Mouse (Mus musculus) thymus, adult 18-20 months (tissue): ENCODE measurements around the gene Igf2bp1.
"Not testable (repeated sequence)": the region's sequence is repeated elsewhere in the genome, so short reads cannot be mapped to it uniquely, and the experiment has no call there.

Experiments used
- DNase-seq, 2 experiments: peaks; one replicate each; pipeline ENCODE4 v3.0.0; 2022; ENCODE audit warnings: mixed read lengths in 2 of 2

The Igf2bp1 gene

DNA sequence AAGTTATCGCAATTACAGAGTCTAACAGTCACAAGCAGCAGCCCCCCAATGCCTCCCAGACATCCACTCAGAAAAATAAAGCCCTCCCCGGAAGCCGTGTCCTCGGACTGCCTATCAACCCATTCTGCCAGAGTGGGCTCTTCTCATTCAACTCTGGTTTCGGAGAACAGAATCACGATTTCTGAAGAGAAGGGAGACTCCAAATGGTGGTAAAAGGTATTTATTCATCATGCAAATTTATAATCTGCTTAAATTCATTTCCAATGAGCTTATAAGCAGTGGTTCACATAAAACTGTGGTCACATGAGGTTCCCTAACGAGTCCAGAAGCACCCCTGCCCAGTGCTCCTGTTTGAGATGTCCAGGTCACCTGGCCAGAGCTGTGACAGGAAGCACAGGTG is 48.3 kb downstream of the Igf2bp1 start:
- no peak for DNase-seq

DNA sequence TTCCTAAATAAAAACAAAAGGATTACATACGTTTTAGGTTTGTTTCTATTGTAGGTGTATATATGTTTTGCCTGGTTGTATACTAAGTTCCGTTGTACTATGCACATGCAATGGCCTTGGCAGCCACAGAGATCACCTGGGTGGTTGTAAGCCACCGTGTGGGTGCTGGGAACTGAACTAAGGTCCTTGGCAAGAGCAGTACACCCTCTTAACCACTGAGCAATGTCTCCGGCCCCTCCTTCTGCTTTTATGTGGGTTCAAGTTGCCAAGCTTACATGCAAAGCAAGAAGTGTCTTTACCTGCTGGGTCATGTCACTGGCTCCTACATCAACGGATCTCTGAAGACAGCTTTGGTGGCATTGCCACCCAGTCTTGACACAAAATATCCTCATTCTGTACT is 52.4 kb downstream of the Igf2bp1 start:
- no peak for DNase-seq

DNA sequence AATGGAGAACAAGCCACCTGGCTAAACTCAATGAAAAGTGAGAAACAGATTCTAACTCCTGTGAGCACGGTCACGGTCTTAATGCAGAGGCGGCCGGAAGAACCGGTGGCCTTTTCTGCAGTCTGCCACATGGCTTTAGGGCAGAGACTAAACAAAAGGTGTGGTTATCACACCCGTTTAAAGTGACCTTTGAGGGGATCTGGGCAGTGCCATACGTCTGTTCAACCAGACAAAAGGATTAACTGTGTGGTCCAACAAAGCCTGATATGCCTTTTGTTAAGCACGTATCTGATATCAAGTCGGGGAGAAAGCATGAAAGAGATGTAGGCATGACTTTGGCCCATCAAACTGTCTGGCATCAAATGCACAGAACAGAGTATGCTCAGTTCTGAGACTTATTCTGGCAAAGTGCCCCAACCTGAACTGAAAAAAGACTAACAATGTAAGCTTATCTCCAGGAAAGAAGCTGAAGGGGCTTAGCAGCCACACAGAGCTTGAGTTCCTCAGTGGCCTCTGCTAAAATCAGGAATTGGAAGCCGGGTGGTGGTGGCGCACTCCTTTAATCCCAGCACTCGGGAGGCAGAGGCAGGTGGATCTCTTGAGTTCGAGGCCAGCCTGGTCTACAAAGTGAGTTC is 59.8 kb downstream of the Igf2bp1 start:
- DNase-seq, result no peak

DNA sequence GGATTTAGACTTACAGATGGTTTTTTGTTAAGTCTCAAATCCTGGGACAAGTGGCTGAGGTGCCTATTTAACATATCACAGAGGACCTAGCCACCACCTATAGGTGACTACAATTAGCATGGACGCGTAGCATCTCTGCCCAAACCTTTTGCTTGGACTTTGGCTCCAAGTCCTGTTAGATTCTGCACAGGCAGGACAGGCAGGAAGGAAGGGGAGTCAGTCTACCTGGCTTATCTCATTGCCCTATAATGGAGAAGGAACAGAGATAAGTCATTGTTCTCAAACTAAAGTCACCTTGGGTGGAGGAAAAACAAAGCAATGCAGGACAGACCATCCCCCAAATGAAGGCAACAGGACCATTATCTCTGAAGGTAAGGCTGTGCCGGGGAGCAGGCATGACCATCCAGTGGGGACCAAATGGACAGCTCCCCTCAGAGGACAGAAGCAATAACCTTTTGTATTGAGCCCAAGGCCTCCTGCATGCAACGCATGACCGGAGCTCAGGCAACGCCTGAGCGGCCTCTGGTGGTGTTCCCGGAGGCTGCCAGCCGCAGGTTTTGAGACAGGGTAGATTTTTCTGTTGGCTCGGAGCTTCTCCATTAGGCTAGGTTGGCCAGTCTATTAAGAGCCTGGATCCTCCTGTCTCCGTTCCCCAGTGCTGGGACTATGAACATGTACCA is 65.8 kb downstream of the Igf2bp1 start:
- DNase-seq, result no peak

DNA sequence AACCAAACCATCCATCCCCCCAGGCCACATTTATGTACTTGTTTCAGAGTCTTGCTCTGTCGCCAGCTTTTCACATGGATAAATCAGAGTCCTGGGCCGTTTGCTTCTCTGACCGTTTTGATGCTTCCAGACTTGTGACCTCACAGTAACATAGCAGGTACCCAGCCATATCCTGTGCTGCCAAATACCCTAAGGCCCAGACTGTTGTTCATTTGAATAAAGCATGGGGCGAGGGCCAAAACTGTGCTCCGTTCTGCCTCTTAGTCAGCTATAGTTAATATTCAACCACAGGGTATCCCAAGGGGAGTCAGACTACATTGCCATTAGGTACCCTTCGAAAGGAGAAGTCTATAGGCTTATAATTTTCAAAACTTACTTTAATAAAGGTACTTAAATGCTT is 69.3 kb downstream of the Igf2bp1 start:
- no peak for DNase-seq

DNA sequence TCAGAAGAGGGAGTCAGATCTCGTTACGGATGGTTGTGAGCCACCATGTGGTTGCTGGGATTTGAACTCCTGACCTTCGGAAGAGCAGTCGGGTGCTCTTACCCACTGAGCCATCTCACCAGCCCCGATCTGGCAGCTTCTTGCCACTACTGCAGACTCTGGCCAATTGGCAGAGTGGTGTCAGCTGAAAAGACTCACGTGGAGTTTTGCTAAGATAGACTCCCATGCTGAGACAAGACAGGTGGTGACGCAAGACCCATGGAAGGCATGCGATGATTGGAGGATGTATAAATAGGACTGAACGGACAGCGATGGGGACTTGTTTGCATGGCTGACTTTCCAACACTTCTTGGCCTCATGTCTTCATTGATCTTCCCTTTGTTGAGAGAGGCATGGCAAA is 73.6 kb downstream of the Igf2bp1 start:
- DNase-seq, result not testable (repeated sequence)

DNA sequence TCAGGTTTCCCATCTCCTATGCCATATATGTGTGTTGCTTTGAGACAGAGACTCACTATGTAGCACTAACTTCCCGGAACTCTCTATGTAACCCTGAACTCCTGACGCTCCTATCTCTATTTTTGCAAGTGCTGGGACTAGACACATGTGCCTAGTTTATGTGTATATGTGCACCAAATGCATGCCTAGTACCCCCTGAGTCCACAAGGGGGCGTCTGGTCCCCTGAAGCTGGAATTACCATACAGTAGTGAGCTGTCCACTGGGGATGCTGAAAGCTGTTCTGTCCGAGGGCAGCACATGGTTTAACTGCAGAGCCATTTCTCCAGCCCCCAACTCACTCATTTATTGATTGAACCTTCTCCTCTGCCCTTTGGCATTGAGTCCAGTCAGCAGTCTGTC is 79.3 kb downstream of the Igf2bp1 start:
- DNase-seq, result no peak

DNA sequence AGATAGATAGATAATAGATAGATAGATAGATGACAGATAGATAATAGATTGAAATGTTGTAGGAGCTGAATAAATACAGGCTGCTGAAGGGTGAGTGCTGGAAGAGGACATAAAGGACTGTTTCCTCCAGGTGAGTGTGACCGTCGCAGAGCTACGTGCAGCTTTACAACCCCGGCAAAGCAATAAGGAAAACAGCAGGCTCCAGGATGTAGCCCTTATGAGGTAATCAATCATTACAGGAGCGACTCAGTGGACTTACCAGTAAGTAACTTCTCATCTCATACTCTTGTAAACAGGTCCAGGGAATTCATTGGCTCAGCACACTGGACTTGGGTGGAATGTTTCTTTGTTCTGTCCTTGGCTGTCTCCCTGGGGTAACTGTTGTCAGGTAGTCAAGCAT is 79.8 kb downstream of the Igf2bp1 start:
- no peak for DNase-seq

DNA sequence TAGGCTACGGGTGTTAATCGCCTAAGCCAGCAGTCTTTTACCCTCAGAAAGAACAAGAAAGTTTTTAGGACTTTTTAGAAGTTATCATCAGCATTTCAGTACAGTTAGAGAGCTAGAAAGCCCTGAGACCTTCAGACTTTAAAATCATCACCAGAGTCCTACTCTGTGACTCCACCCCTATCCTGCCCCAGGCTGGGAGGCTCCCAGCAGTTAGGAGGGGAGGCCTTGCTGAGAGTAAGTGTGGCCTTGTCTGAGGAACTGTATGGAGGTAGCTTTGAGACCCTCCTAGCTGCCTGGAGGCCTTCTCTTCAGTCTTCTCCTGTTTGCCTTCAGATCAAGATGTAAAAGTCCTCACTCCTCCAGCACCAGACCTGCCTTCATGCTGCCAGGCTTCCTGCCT is 81.5 kb downstream of the Igf2bp1 start:
- no peak for DNase-seq

DNA sequence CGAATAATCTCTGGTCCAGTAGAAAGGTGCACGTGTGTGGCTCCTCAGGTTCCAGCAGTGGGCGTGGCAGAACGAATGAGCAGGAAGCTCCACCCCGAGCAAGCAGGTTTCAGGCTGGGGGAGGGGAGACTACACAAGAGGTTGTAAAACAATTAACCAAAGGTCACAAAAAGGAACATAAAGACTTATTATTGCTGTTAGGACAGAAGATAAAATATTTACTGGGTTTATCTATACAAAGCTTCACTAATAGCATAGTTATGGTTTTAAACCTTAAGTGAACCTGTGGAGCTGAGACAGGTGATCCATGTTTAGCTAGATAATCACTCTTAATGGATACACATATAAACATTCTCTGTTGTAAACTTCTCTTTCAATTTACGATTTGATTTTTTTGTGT is 82.3 kb downstream of the Igf2bp1 start:
- not testable (repeated sequence) for DNase-seq

DNA sequence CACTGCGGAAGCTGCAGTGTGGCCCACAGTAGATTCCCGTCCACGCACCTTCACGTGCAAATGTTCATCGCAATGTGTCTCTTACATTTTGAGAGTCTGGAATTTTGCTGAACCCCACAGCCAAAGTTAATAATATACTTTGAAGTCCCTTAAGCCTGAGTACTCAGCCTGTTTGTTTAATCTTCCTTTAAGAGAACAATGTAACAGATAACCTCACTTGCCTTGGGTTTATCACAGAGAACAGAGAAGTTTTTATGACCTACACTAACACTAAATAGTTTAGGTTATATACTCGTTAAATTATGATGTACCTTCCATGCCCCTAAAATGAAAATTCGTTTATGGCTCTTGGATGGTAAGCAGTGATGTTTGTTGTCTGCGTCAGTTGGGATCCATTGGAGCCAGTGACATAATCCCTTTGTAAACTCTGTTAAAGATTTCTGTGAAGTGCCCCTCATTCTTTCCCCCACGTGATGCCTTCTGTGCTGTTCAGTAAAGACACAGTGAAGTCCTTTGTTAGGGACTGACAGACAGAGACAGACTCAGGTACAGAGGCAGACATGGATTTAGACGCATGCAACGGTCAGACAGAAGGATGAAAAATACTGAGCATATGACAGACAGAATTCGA is 83.6 kb downstream of the Igf2bp1 start:
- no peak for DNase-seq

DNA sequence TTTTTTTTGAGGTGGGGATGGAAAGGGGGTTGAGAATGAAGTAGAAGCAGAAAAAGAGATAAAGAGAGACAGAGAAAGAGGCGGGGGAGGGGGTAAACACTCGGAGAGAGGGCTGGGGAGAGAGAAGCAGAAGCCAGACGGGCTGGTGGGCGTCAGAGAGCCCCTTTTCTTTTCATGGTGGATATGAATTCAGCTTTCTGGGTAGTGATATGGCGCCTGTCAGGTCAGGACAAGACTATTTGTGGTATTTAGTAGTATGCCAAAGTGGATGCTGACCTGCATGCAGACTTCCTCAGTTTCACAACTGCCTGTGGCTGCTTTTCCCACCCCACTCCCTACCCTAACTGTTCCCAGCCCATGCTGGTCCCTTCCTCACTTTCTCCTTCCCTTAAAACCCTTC is 89.3 kb downstream of the Igf2bp1 start:
- DNase-seq, result no peak

DNA sequence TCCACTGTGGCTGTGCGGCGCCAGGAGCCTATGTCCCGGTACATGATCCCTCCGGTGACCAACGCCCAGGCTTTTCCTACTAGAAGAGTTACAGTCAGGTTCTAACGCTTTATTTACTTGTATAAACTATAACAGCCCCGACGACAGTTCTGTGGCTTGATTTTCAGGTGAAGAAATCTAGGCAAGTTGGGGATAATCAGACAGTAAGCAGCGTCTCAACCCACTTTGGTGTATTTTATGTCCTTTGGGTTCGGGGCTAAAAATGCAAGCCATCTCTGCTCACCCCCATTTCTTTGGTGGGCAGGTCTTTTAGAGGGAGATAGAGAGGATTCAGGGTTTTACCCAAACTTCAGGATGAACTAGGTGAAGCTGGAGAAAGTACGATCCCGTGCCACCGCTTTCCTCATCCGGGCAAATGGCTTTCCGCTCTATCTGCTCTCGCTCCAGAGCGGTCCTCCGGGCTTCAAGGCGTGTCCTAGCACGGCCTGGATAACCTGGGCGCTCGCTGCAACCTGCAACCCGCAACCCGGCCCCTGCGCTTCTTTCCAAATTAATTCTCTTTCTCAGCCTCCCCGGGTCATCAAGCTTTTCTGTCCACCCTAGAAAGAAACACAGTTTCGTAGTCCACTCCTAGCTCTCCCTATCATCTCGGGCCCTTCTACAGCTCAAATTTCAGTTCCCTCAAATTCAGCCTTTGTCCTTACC is 90.6 kb downstream of the Igf2bp1 start:
- no peak for DNase-seq

DNA sequence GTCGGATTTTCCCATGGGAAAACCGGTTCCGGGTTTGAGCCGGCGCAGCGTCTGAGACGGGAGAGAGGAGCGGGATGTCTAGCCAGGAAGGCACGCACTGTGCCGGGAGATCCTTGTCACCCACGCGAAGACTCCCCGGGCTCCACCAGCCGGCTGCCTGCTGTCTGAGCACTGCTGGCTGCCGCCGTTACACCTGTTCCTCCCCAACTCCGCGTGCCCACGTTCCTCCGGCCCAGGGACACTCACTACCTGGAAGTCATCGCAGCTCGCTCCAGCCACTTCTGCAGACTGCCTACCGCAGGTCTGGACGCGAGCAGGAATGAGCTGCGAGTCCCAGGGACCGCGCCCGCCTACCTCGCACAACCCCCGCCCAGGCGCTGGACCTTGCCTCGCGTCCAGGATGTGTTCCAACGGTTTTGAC is 91.2 kb downstream of the Igf2bp1 start, which contains the start of gene B4galnt2:
B4galnt2 (minus strand) TSS at position 321 of the 421 bp plus-strand sequence.
- no peak for DNase-seq

DNA sequence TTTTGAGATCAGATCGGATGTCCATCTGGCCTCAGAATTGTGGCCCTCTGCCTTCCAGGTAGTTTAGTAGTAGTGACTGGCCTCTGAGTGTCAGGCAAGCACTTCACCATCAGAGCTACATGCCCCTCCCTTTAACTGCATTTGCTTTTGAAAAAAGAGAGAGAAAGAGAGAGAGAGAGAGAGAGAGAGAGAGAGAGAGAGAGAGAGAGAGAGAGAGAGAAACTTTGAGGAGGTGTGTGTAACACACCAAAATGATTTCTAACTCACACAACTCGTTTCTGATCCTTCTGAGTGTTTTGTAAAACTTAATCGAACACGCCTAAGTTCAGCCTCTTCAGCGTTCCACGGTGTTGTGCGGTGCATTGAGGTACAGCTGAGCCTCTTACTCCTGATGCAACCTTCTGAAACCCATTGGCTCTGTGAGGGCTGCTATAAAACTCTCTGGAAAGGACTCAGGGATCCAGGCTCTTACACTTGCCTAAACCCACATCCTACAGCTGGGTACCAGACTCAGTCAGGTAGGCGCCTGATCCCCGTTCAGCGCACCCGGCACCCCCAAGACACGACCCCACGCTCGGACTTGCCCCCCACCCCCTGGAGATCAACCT is 91.7 kb downstream of the Igf2bp1 start:
- DNase-seq, result no peak

DNA sequence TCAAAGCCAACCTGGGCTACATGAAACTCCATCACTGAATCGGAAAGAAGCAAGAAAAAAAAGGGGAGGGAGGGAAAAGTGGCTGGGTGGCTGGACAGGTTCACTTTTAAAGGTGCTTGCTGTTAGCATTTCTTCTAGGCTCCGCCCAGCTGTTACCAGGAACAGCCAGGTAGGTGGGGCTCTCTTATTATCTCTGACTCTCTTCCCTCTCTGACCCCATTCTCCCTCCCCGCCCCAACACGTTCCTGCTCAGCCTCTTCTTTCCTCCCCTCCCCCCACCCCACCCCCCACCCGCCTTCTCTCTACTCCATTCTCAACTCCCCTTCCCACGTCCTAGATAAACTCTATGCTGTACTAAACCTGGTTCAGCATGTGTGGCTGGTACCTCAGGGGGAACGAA is 94.2 kb downstream of the Igf2bp1 start:
- DNase-seq, result no peak

DNA sequence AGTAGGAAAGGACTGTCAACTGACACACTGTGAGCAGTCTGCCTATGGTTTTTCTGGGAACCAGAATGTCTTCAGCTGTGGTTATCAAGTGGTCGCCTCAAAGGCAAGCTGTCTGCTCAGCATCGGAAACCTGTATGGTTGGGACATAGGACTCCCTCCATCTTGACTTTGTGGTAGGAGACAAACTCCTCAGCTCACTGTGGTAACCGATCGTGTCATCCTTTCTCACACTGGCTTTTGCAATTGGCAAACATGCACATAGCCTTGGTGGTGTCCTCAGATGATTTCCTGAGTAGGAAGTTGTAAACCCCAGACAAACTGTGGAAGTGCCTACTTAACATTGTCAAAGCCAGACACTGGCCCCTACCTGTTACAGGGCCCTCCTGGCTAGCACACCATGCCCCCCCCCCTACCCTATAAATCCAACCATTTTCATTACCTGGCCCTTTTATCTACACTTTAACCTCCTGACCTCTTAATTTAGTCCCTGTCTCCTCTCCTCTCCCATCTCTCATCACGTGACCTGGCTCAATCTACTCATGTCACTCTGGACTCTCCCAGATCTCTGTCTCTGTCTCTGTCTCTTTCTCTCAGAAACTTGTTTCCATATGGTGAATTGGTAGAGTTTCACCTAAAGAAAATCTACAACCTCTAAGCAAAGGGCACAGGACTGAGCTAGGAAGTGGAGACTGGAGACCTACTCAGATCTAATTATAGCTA is 97.8 kb downstream of the Igf2bp1 start:
- no peak for DNase-seq
